Mouse (Mus musculus): ENCODE measurements around the gene Olfr49. TPM values are rescaled to one million over a fixed set of nuclear protein-coding genes. Genes with fewer than 3 reads are reported as not detected.

Gene Olfr49
- polyA plus RNA-seq, 1 experiment from 2014 or later: not detected

GRCm38 (mm10) chr14:54228501-54228900, 56.2 kb downstream of the Olfr49 start:
- no peak for ATAC-seq (ENCODE audit: insufficient number of reproducible peaks, low FRiP score, low TSS enrichment, low read depth)
- Histone ChIP-seq H3K27me3 (no peaks in the 10 kb centered on the region), H3K4me2 (peak overlapping the region; percentile 64), H3K36me3 (no peaks in the 10 kb centered on the region), H3K4me3 (peak overlapping the region; percentile 35), H3K9me3 (no peaks in the 10 kb centered on the region), H3K27ac (peak overlapping the region; percentile 50; the same call in 1 of the 2 replicates), H3K4me1 (peaks cover 45% of the 10 kb centered on the region), H3K9ac (no peak overlapping the region)
- WGBS: 13% methylated on average over 7 of the region's 7 CpGs

Other genes starting within 250 kb of the Olfr49 start
- 384 and 403 TPM in 2 replicates for gene Dad1, start 30.8 kb downstream of the Olfr49 start, polyA plus RNA-seq (2015; fragmentation: Nextera tagmentation; extraction: Ambion mirVana)
- 56.4 and 56.7 TPM in 2 replicates for gene Abhd4, start 30.8 kb downstream of the Olfr49 start, polyA plus RNA-seq (2015; fragmentation: Nextera tagmentation; extraction: Ambion mirVana)
- 36.1 and 37.7 TPM in 2 replicates for gene Oxa1l, start 75.9 kb upstream of the Olfr49 start, polyA plus RNA-seq (2015; fragmentation: Nextera tagmentation; extraction: Ambion mirVana)
- gene Slc7a7, start 132.8 kb upstream of the Olfr49 start, polyA plus RNA-seq (2015; fragmentation: Nextera tagmentation; extraction: Ambion mirVana): 5.8 and 6.5 TPM in 2 replicates
- 196 and 218 TPM in 2 replicates for gene Mrpl52, start 142.0 kb upstream of the Olfr49 start, polyA plus RNA-seq (2015; fragmentation: Nextera tagmentation; extraction: Ambion mirVana)
- gene Mmp14, start 146.7 kb upstream of the Olfr49 start, polyA plus RNA-seq (2015; fragmentation: Nextera tagmentation; extraction: Ambion mirVana): 245 and 272 TPM in 2 replicates
- 42.8 and 46.4 TPM in 2 replicates for gene Lrp10, start 179.2 kb upstream of the Olfr49 start, polyA plus RNA-seq (2015; fragmentation: Nextera tagmentation; extraction: Ambion mirVana)
- gene Rem2, start 191.2 kb upstream of the Olfr49 start, polyA plus RNA-seq (2015; fragmentation: Nextera tagmentation; extraction: Ambion mirVana): 1.5 and 2.2 TPM in 2 replicates
- gene Prmt5, start 232.6 kb upstream of the Olfr49 start, polyA plus RNA-seq (2015; fragmentation: Nextera tagmentation; extraction: Ambion mirVana): 68.6 and 71.4 TPM in 2 replicates

All from limb, embryonic 15.5 days (tissue).